31 mouse cellular contexts compared by ENCODE assay signal in genomic region chr8:76309200-76309599, GRCm38 (mm10).
DNase-seq lines count a peak whose midpoint lies in the region; ATAC-seq and TF ChIP-seq lines count a peak whose summit lies in the region.
"Had no signal": no experiment of that assay in that cellular context is flagged by ENCODE, and none has a peak within 500 bp of the region (broad histone marks: within the 10 kb centered on the region; RNA-seq: fewer than 3 reads in every experiment).

No protein-coding gene starts in this region.

- H3K9me3 ChIP-seq in heart, embryonic 14.5 days (ENCODE audit: control insufficient read depth, low read length) = no peaks in the 10 kb centered on the region
- no peaks in the 10 kb centered on the region for H3K9me3 ChIP-seq in midbrain, embryonic 14.5 days (ENCODE audit: control insufficient read depth, low read length)
- H3K9me3 ChIP-seq: embryonic facial prominence, embryonic 10.5 days; embryonic facial prominence, embryonic 15.5 days; forebrain, embryonic 12.5 days; limb, embryonic 13.5 days; midbrain, embryonic 13.5 days had no signal

- no peak overlapping the region for H3K4me2 ChIP-seq in heart, embryonic 14.5 days (ENCODE audit: low read length)
- H3K4me2 ChIP-seq in midbrain, embryonic 14.5 days (ENCODE audit: low read length) = no peak overlapping the region
- H3K4me2 ChIP-seq: embryonic facial prominence, embryonic 15.5 days; forebrain, embryonic 12.5 days; limb, embryonic 13.5 days; liver, embryonic 11.5 days; midbrain, embryonic 13.5 days had no signal

- no peak overlapping the region for H3K27ac ChIP-seq in layer of hippocampus, adult 2 months
- H3K27ac ChIP-seq in heart, embryonic 14.5 days (replicated peaks in 1 of 2; ENCODE audit: control insufficient read depth in 1 of 2, insufficient read depth in 1 of 2, low read depth in 2 of 2, low read length in 2 of 2) = peak overlapping the region; percentile 62
- H3K27ac ChIP-seq in midbrain, embryonic 14.5 days (replicated peaks; ENCODE audit: low read depth, low read length) = no peak overlapping the region
- H3K27ac ChIP-seq: embryonic facial prominence, embryonic 10.5 days; embryonic facial prominence, embryonic 15.5 days; forebrain, embryonic 12.5 days; limb, embryonic 13.5 days; macrophage; midbrain, embryonic 13.5 days had no signal

- peak in 1 of 2 experiments; percentile 7 for DNase-seq in layer of hippocampus, adult 2 months (ENCODE audit: low spot score in 2 of 2)
- DNase-seq in layer of hippocampus, adult 9-10 months (ENCODE audit: low spot score) = no peak
- peak; percentile 18 for DNase-seq in forelimb bud, embryonic 11.5 days (ENCODE audit: low read depth, low spot score)
- peak; percentile 11 for DNase-seq in heart, postnatal 4 days
- no peak for DNase-seq in lung, postnatal 36 days
- DNase-seq in midbrain, embryonic 14.5 days = no peak
- DNase-seq: adrenal gland, adult 2 months; adrenal gland, postnatal 36 days; B cell, adult 2 months; cerebellum, adult 8-10 months; cerebellum, postnatal 25 days; forebrain, postnatal 0 days; gastrocnemius, postnatal 14 days; kidney, adult 2 months; kidney, postnatal 10 days; liver, postnatal 0 days; right cerebral cortex, postnatal 25 days; spleen, adult 18-20 months; thymus, adult 18-20 months; thymus, postnatal 25 days had no signal

- WGBS in heart, embryonic 14.5 days = 38% methylated on average over 3 of the region's 3 CpGs
- WGBS in midbrain, embryonic 14.5 days = 91% methylated on average over 3 of the region's 3 CpGs

- TF ChIP-seq CTCF in layer of hippocampus, adult 2 months (conservative IDR thresholded peaks at IDR 0.05) = 0 out of 2 replicates have a peak, but pooled peaks have one; percentile 19

- no peaks in the 10 kb centered on the region for H3K36me3 ChIP-seq in heart, embryonic 14.5 days (ENCODE audit: control insufficient read depth, insufficient read depth, low read length)
- no peaks in the 10 kb centered on the region for H3K36me3 ChIP-seq in midbrain, embryonic 14.5 days (ENCODE audit: control insufficient read depth, insufficient read depth, low read length)
- H3K36me3 ChIP-seq: embryonic facial prominence, embryonic 10.5 days; embryonic facial prominence, embryonic 15.5 days; forebrain, embryonic 12.5 days; limb, embryonic 13.5 days; midbrain, embryonic 13.5 days had no signal

- peaks cover 0 to 5% of the 10 kb centered on the region in 2 experiments; a peak in 2 of 4 replicates for H3K4me1 ChIP-seq in heart, embryonic 14.5 days (ENCODE audit: control insufficient read depth in 2 of 2, insufficient read depth in 2 of 2, low read length in 2 of 2)
- no peaks in the 10 kb centered on the region for H3K4me1 ChIP-seq in midbrain, embryonic 14.5 days (ENCODE audit: control insufficient read depth, insufficient read depth, low read length)
- H3K4me1 ChIP-seq: embryonic facial prominence, embryonic 10.5 days; embryonic facial prominence, embryonic 15.5 days; forebrain, embryonic 12.5 days; limb, embryonic 13.5 days; midbrain, embryonic 13.5 days had no signal

- ATAC-seq in heart, embryonic 14.5 days (ENCODE audit: insufficient number of reproducible peaks, insufficient read depth, low FRiP score, low read depth) = no peak
- ATAC-seq in midbrain, embryonic 14.5 days (ENCODE audit: low FRiP score, low TSS enrichment) = no peak
- ATAC-seq: activated CD4-positive, CD25-positive, alpha-beta regulatory T cell, adult 4 months; forebrain, postnatal 0 days; hindbrain, embryonic 16.5 days; liver, postnatal 0 days; lung, postnatal 0 days; midbrain, embryonic 13.5 days had no signal

- H3K9ac ChIP-seq in heart, embryonic 14.5 days (ENCODE audit: low read length) = no peak overlapping the region
- no peak overlapping the region for H3K9ac ChIP-seq in midbrain, embryonic 14.5 days (replicated peaks; ENCODE audit: low read length)
- H3K9ac ChIP-seq: embryonic facial prominence, embryonic 15.5 days; forebrain, embryonic 12.5 days; forebrain, postnatal 0 days; limb, embryonic 13.5 days; liver, postnatal 0 days; midbrain, embryonic 13.5 days had no signal

- H3K27me3 ChIP-seq in heart, embryonic 14.5 days (ENCODE audit: control insufficient read depth, insufficient read depth, low read length) = no peaks in the 10 kb centered on the region
- no peaks in the 10 kb centered on the region for H3K27me3 ChIP-seq in midbrain, embryonic 14.5 days (ENCODE audit: control insufficient read depth, insufficient read depth, low read length)
- H3K27me3 ChIP-seq: embryonic facial prominence, embryonic 15.5 days; forebrain, embryonic 12.5 days; limb, embryonic 13.5 days; midbrain, embryonic 13.5 days had no signal

- H3K4me3 ChIP-seq in layer of hippocampus, adult 2 months = no peak overlapping the region
- H3K4me3 ChIP-seq in heart, embryonic 14.5 days (ENCODE audit: control insufficient read depth in 1 of 2, insufficient read depth in 1 of 2, low read depth in 1 of 2, low read length in 2 of 2) = no peak overlapping the region
- no peak overlapping the region for H3K4me3 ChIP-seq in midbrain, embryonic 14.5 days (replicated peaks; ENCODE audit: low read depth, low read length)
- H3K4me3 ChIP-seq: embryonic facial prominence, embryonic 10.5 days; embryonic facial prominence, embryonic 15.5 days; forebrain, embryonic 12.5 days; limb, embryonic 13.5 days; midbrain, embryonic 13.5 days had no signal

Comparison
In these comparisons a context has a peak if more than half of its experiments do, and no peak if none do; other contexts are left out.
1. DNase-seq: peak in forelimb bud, embryonic 11.5 days (single experiment) and heart, postnatal 4 days (single experiment); none in layer of hippocampus, adult 9-10 months (single experiment), lung, postnatal 36 days (single experiment) and midbrain, embryonic 14.5 days (single experiment).
2. H3K27ac ChIP-seq: peak in heart, embryonic 14.5 days (2 of 2); none in layer of hippocampus, adult 2 months (single experiment) and midbrain, embryonic 14.5 days (single experiment).